Mouse (Mus musculus) cerebellum, adult 2 months (tissue): Measurements from ENCODE around the gene Tmem47. TPM values are rescaled to one million over a fixed set of nuclear protein-coding genes. Genes with fewer than 3 reads are reported as not detected.

Experiments
- DNase-seq, 2 experiments: peaks; one replicate each; pipeline ENCODE4 v3.0.0; 2021
- H3K27ac ChIP-seq: fragments of 200-500 bp; 2 replicates; pipeline ENCODE4 v1.5.1; 2012; ENCODE audit warnings: low read length, control low read depth, inconsistent platforms; ENCODE audit not compliant: insufficient read depth
- H3K27me3 ChIP-seq: fragments of 200-500 bp; 2 replicates; pipeline ENCODE4 v1.6.1; 2012; ENCODE audit warnings: inconsistent platforms, mild to moderate bottlenecking, low read length, moderate library complexity; ENCODE audit not compliant: control insufficient read depth, insufficient read depth
- H3K4me1 ChIP-seq: fragments of 200-500 bp; 2 replicates; pipeline ENCODE4 v1.6.1; 2011; ENCODE audit warnings: low read length; ENCODE audit not compliant: control insufficient read depth, insufficient read depth
- H3K4me3 ChIP-seq: fragments of 200-500 bp; replicated peaks from 2 replicates; pipeline ENCODE3; 2011; ENCODE audit warnings: mild to moderate bottlenecking, low read depth, low read length, control low read depth; ENCODE audit not compliant: insufficient read depth
- CTCF ChIP-seq: fragments of 200-500 bp; IDR thresholded peaks from 2 replicates; pipeline ENCODE4 v1.5.1; 2011; ENCODE audit warnings: low read depth, mild to moderate bottlenecking, control low read depth, low read length, moderate library complexity, borderline replicate concordance; ENCODE audit not compliant: insufficient read depth
- POLR2A ChIP-seq: fragments of 200-500 bp; IDR thresholded peaks from 2 replicates; pipeline ENCODE4 v1.6.1; 2011; ENCODE audit warnings: low read length, control low read depth, borderline replicate concordance; ENCODE audit not compliant: insufficient read depth
- WGBS: fragments of 180-500 bp; shearing (Covaris S2); methylation state at CpG from one replicate; pipeline ENCODE4 v1.1.7; 2018; 5-methylcytosine and 5-hydroxymethylcytosine counted together
- polyA plus RNA-seq: library from polyadenylated mRNA; depleted of rRNA; stranded (reverse); fragments of >200 nt; gene quantifications from 2 replicates; pipeline ENCODE4 v1.2.3, GENCODE M21; 2012; rRNA removed

Tmem47 gene
- 65.6 and 77.7 TPM in 2 replicates for polyA plus RNA-seq

- 2% methylated on average over 32 of the region's 39 CpGs for WGBS
- peak within 1 kb of the TSS; percentile 82 for H3K4me3 ChIP-seq
- no peaks in the 10 kb centered on the region for H3K4me1 ChIP-seq
- no peak within 1 kb of the TSS for H3K27ac ChIP-seq
- DNase-seq: peak; percentile 62 to 69
- H3K27me3 ChIP-seq: no peaks in the 10 kb centered on the region
- TF ChIP-seq CTCF (no peak), POLR2A (0 out of 2 replicates have a peak, but pooled peaks have one; percentile 15)
Measured at GRCm38 (mm10) chrX:81070210-81070803, at the start of gene Tmem47. Tmem47 (plus strand) TSS chrX:81070698.

GRCm38 (mm10) chrX:81070804-81071461 lies 435 bp downstream of the Tmem47 start:
- no peak overlapping the region for H3K27ac ChIP-seq
- no peak for DNase-seq
- TF ChIP-seq CTCF (no peak), POLR2A (no peak)
- H3K4me3 ChIP-seq: peak overlapping the region; percentile 82
- H3K4me1 ChIP-seq: no peaks in the 10 kb centered on the region
- 4% methylated on average over 28 of the region's 45 CpGs for WGBS
- H3K27me3 ChIP-seq: no peaks in the 10 kb centered on the region

GRCm38 (mm10) chrX:81071746-81072640 lies 1.5 kb downstream of the Tmem47 start:
- peak in 1 of 2 experiments; percentile 10 for DNase-seq
- Histone ChIP-seq H3K27me3 (no peaks in the 10 kb centered on the region), H3K4me1 (no peaks in the 10 kb centered on the region), H3K4me3 (peak overlapping the region; percentile 58), H3K27ac (no peak overlapping the region)
- 14% methylated on average over 14 of the region's 14 CpGs for WGBS
- TF ChIP-seq CTCF (no peak), POLR2A (no peak)

- H3K27me3 ChIP-seq: no peaks in the 10 kb centered on the region
- WGBS: 62% methylated on average over 2 of the region's 2 CpGs
- no peak for DNase-seq
- H3K27ac ChIP-seq: no peak overlapping the region
- H3K4me3 ChIP-seq: no peak overlapping the region
- TF ChIP-seq CTCF: no peak
- no peak for TF ChIP-seq POLR2A
- H3K4me1 ChIP-seq: no peaks in the 10 kb centered on the region
Measured at GRCm38 (mm10) chrX:81072651-81073050, 2.2 kb downstream of the Tmem47 start.

- 55% methylated on average over 4 of the region's 4 CpGs for WGBS
- DNase-seq: no peak
- Histone ChIP-seq H3K4me1 (no peaks in the 10 kb centered on the region), H3K4me3 (no peak overlapping the region), H3K27ac (no peak overlapping the region), H3K27me3 (no peaks in the 10 kb centered on the region)
- no peak for TF ChIP-seq CTCF
- no peak for TF ChIP-seq POLR2A
Measured at GRCm38 (mm10) chrX:81073834-81074233, 3.3 kb downstream of the Tmem47 start.

GRCm38 (mm10) chrX:81078522-81078921 lies 8.0 kb downstream of the Tmem47 start:
- Histone ChIP-seq H3K4me1 (no peaks in the 10 kb centered on the region), H3K27me3 (no peaks in the 10 kb centered on the region), H3K4me3 (no peak overlapping the region), H3K27ac (no peak overlapping the region)
- no peak for DNase-seq
- TF ChIP-seq CTCF: no peak
- no peak for TF ChIP-seq POLR2A

GRCm38 (mm10) chrX:81080996-81081395 lies 10.5 kb downstream of the Tmem47 start:
- DNase-seq: no peak
- TF ChIP-seq POLR2A (no peak), CTCF (no peak)
- Histone ChIP-seq H3K4me1 (no peaks in the 10 kb centered on the region), H3K4me3 (no peak overlapping the region), H3K27me3 (no peaks in the 10 kb centered on the region), H3K27ac (no peak overlapping the region)
- 20% methylated on average over 2 of the region's 2 CpGs for WGBS
